Mouse (Mus musculus) mouse embryonic stem cell (cell line): ENCODE results near the gene Catip.
"Not testable (repeated sequence)": the region's sequence is repeated elsewhere in the genome, so short reads cannot be mapped to it uniquely, and the experiment has no call there.

Experiments
- in situ Hi-C, 2 experiments: fragments of 300-500 bp; cut with MboI; formaldehyde crosslinking; loops; 1 replicate in 1 of 2; 3 replicates in 1 of 2; pipeline ENCODE4 v1.14.3; 2019 to 2020; ENCODE audit warnings: low sequenced_read_pairs in 2 of 2, low pct_unique_long_range_greater_than_20kb in 1 of 2, mixed read lengths in 1 of 2; ENCODE audit not compliant: unreplicated experiment in 1 of 2

Gene Catip

DNA sequence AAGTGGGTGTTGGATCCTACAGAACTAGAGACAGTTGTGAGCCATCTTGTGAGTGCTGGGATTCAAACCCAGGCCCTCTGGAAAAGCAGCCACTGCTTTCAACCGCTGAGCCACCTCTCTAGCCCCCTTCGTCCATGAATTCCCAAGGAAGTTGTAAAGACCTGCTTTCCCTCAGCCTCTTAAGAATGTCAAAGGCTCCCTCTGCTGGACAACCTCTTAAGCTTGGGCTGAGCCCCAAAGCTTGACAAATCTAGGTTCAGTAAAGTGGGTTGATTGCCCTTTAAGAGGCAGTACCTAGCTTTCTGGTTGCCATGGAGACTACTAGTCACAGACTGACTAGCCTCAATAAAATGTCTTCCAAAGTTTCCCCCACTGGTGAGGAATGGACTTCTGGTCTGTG, at the start of gene Catip:
TSS of gene Catip (plus strand) at position 297 of the 400 bp plus-strand sequence.
- in situ Hi-C loops: no loop called here

DNA sequence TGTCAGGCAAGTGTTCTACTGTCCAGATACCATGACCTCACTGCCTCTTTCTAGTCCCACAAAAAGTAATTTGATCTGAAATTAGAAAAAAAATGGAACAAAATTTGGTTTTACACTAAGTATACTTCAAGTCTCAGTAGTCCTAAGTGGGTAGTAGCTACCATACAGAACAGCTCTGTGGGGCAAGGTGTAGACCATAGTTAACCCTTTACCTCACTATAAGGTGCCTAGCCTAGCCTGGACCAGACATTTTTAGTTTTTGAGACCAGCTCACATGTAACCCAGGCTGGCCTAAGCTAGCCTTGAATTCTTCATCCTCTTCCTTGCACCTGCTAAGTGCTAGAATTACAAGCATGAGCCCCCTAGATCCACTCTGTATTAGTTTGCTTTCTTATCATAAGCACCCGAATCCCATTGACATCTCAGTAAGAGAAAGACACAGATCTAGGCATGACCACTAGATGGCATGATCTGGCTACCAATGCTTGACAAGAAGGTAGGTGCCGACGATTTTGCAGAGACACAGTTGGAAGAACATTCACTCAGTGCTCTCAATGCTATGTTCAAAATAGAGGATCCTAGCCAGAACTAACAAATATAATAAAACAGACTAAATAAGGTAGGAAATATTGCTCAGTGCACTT, 48.7 kb upstream of the Catip start:
- in situ Hi-C loops: no loop called here

DNA sequence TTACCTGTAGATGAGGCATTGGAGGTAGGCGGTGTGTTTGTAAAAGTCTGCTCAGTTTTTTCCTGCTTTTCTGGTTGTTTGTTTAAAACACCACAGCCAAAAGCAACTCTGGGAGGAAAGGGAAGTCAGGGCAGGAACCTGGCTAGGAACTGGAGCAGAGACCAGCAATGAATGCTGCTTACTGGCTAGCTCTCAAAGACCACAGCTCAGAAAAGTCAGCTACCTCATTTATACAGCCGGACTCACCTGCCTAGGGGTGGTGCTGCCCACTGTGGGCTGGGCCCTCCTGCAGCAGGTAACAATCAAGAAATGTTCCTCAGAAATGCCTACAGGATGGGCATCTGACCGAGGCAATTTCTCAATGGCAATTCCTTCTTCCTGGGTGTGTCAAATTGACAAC, 47.1 kb upstream of the Catip start:
- in situ Hi-C loops: no loop called here

- in situ Hi-C loops: no loop called here
These were observed 45.6 kb upstream of the Catip start for GRCm38 (mm10) chr1:74316114-74316827.

DNA sequence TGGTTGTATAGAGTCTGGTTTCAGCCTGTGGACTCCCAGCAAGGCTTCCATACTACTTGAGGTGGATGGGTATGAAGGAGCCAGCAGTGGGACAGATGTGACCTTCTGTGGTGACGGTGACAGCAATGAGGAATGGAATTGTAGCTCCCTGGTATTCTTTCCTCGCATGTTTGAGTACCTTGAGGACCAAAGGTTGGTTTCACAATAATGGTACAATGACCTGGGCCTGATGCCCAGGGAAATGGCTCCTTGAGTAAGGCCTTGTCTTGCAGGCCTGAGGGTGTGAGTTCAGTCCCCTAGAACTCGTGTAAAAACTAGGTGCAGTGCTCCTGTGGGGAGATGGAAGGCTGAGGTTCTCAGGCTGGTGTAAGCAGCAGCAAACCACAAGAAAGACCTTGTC, 43.2 kb upstream of the Catip start:
- in situ Hi-C loops: no loop called here

DNA sequence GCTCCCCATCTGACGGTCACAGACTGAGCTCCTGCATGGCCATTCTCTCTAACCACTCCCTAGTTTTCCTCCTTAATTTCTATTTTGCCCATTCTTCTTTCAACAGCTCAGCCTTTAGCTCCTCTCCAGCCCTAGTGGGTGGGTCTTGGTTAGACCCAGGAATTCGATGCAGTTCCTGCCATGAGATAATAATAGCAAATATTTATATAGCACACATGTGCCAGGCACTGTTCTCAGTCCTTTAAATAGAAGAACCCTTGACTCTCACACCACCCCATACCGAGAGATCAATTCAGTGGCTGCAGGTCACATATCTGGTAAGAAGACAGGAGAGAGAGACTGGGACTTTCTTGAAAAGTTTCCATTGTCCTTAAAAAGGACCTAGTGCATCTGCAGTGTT, 40.5 kb upstream of the Catip start:
- in situ Hi-C loops: no loop called here

DNA sequence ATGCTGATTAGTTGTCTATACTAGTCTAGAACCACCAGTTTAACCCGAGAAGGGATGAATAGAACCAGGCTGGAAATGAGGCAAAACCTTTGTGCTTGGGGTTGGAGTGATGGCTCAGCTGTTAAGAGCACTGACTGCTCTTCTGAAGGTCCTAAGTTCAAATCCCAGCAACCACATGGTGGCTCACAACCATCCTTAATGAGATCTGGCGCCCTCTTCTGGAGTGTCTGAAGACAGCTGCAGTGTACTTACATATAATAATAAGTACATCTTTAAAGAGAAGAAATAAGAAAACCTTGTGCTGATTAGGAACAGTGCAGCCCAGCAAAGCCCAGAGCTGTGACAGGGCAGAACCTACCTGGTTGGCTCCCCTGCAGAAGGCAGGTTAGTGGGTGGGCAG, 35.0 kb upstream of the Catip start:
- in situ Hi-C loops: not testable (repeated sequence)

GRCm38 (mm10) chr1:74329899-74330431, 31.9 kb upstream of the Catip start:
- in situ Hi-C loops: no loop called here

GRCm38 (mm10) chr1:74331046-74331681, 30.7 kb upstream of the Catip start:
- in situ Hi-C loops: no loop called here

GRCm38 (mm10) chr1:74332241-74332763, 29.6 kb upstream of the Catip start:
- in situ Hi-C loops: no loop called here

DNA sequence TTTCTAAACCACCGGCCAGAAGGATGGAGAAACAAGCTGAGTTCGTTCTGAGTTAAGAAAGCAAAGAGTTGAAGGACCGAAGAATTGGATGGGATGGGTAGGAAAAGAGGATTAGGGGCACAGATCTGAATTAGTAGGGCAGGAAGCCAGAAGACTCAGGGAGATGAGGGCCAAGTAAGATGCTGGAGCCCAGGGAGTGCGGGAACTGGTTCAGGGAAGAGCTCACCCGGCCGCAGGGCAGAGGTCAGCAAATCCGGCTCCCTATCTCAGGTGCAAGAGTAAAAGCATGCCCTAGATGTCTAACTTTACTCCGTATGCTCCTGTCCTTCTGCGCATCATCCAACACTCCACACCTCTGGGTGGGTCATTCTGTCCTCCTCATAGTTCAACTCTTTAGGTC, 29.0 kb upstream of the Catip start:
- in situ Hi-C loops: no loop called here

DNA sequence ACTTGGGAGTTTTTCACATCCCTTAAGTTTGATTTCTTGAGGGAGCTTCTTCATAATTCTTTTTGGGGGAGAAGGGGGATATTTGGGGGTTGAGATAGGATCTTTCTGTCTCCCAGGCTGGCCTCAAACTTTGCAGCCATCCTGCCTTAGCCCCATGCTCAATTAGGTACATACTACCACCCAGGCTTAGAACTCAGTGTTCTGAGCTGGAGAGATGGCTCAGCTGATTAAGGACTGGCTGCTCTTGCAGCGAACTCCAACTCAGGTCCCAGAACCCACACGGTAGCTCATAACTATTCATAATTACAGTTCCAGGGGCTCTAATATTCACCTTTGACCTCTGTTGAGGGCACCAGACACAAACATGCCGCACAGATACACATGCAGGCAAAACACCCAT, 27.3 kb upstream of the Catip start:
- in situ Hi-C loops: no loop called here

GRCm38 (mm10) chr1:74335033-74335432, 26.9 kb upstream of the Catip start:
- in situ Hi-C loops: no loop called here

- in situ Hi-C loops: no loop called here
These were observed 26.3 kb upstream of the Catip start for GRCm38 (mm10) chr1:74335436-74336170.

DNA sequence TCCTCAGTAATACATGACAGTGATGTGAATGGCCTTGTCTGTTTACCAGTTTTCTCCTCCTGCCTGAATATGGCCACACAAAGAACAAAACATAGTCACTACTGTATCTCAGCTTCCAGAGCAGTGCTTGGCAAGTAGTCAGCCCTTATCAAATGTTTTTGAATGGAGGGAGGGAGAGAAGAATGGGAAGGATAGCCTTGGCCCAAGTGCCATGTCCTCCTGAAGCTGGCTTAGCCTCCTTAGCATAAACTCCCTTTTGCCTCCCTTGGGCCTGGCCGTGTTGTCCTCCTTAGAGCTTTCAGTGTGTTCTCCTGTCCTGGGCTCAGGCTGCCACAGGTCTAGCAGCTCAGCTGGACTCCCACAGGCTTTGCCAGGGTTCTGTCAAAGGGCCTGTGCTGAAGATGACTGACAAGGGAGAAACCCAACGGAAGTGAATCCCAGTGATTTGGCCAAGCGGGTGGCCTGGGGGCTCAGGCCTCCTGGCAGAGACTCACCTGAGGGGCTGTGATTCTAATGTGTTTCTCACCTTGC, 24.6 kb upstream of the Catip start:
- in situ Hi-C loops: no loop called here

DNA sequence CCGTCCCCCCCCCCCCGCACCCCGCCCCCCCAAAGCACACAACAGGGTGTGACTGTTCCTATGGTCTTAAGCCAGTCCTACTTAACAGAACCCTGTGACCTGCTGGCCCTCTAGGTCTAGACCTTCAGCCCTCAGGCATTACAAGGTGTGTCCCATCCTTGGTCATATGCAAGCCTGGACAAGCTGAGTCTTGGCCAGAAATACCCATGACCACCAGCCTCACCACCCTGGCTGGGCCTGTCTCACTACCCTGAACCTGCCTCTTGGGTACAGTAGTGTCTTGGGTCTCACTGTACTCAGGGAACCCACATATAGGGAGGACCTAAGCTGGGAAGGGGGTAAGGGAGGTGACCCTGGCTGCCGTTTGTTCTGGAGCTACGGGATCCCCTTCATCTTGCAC, 23.9 kb upstream of the Catip start:
- in situ Hi-C loops: no loop called here

GRCm38 (mm10) chr1:74338626-74339025, 23.3 kb upstream of the Catip start:
- in situ Hi-C loops: no loop called here

GRCm38 (mm10) chr1:74339917-74340316, 22.0 kb upstream of the Catip start:
- in situ Hi-C loops: no loop called here

- in situ Hi-C loops: no loop called here
These were observed 21.5 kb upstream of the Catip start for GRCm38 (mm10) chr1:74340361-74340764.
